Mouse (Mus musculus): ENCODE measurements around the gene Vmn1r111.
"Not testable (repeated sequence)": the region's sequence is repeated elsewhere in the genome, so short reads cannot be mapped to it uniquely, and the experiment has no call there.

DNA sequence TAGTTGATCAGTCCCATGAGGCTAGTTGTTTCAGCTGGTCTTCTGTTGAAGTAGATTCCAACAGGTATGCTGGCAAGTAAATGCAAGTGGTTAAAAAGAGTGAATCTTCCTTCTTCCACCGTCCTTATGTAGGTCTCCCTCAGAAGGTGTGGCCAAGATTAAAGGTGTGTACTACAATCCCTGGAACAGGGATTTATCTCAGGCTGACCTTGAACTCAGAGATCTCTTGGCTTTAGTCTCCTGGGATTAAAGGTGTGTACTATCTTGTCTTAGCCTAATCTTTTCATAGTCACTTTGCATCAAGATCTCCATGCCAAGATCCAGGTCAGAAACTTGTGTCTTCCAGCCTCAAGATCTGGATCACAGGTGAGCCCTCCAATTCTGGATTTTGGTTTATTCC is 27.5 kb upstream of the Vmn1r111 start, which contains the start of gene Gm10668:
- not testable (repeated sequence) for TF ChIP-seq GATA1 (IDR thresholded peaks at IDR 0.05; ENCODE audit: borderline replicate concordance, low read length); FLI1 (IDR thresholded peaks at IDR 0.05; ENCODE audit: low read length)

All from megakaryocyte, embryonic 14.5 days (primary cell).